Mouse (Mus musculus) forebrain, embryonic 12.5 days (tissue): ENCODE results near the gene Lrrn3. TPM values are rescaled to one million over a fixed set of nuclear protein-coding genes. Genes with fewer than 3 reads are reported as not detected.

Experiments used
- ATAC-seq: fragments of 200-750 bp; cut with Nextera tagmentation; 2 replicates; pipeline ENCODE4 v1.8.0; 2017; ENCODE audit warnings: moderate TSS enrichment; ENCODE audit not compliant: low FRiP score
- H3K27ac ChIP-seq: fragments of 300-500 bp; sonication (generic); 2 replicates; pipeline ENCODE4 v1.5.1; 2016; ENCODE audit warnings: mild to moderate bottlenecking
- H3K27me3 ChIP-seq: fragments of 300-500 bp; sonication (generic); 2 replicates; pipeline ENCODE4 v1.6.1; 2016; ENCODE audit warnings: mild to moderate bottlenecking
- H3K36me3 ChIP-seq: fragments of 300-500 bp; sonication (generic); replicated peaks from 2 replicates; pipeline ENCODE4 v1.6.1; 2016; ENCODE audit warnings: mild to moderate bottlenecking
- H3K4me1 ChIP-seq: fragments of 300-500 bp; sonication (generic); 2 replicates; pipeline ENCODE4 v1.6.1; 2016
- H3K4me2 ChIP-seq: fragments of 300-500 bp; sonication (generic); 2 replicates; pipeline ENCODE4 v1.6.1; 2016; ENCODE audit warnings: mild to moderate bottlenecking, moderate library complexity
- H3K4me3 ChIP-seq: fragments of 300-500 bp; sonication (generic); replicated peaks from 2 replicates; pipeline ENCODE4 v1.5.1; 2016; ENCODE audit warnings: mild to moderate bottlenecking
- H3K9ac ChIP-seq: fragments of 300-500 bp; sonication (generic); 2 replicates; pipeline ENCODE4 v1.6.1; 2016; ENCODE audit warnings: mild to moderate bottlenecking
- H3K9me3 ChIP-seq: fragments of 300-500 bp; sonication (generic); 2 replicates; pipeline ENCODE4 v1.6.1; 2016
- WGBS: fragments of 180-500 bp; shearing (Covaris S2); methylation state at CpG from one replicate; pipeline ENCODE4 v1.1.7; 2016; 5-methylcytosine and 5-hydroxymethylcytosine counted together
- polyA plus RNA-seq: library from polyadenylated mRNA; unstranded; fragments of >200 nt; fragmentation: Nextera tagmentation; extraction: Ambion mirVana; gene quantifications from 2 replicates; pipeline ENCODE4 v1.2.1, GENCODE M21; 2016

Lrrn3 gene
- polyA plus RNA-seq, result 37.1 and 40.1 TPM in 2 replicates

DNA sequence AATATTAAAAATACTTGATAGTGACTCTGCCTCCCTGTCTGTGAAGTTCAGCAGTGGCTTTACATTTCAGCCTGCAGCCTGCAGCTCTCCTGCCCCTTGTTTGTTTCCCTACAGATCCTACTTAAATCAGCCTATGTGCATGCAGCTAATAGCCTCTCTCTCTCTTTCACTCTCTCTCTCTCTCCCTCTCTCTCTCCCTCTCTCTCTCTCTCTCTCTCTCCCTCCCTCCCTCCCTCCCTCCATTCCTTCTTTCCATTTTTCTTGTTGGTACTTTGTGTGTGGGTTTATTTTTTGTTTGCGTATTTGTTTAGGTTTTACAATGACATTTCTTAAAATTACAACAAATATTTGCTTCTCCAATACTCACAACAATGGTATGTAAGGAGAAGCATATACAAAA is at the start of gene Lrrn3:
TSS of gene Lrrn3 (minus strand) at position 101 of the 400 bp plus-strand sequence.
- H3K4me2 ChIP-seq, result peak within 1 kb of the TSS; percentile 64
- no peaks in the 10 kb centered on the region for H3K9me3 ChIP-seq
- peak within 1 kb of the TSS; percentile 50 for H3K4me3 ChIP-seq
- peak within 1 kb of the TSS; percentile 85 for H3K27ac ChIP-seq
- WGBS, result 100% methylated on average over 1 of the region's 1 CpGs
- H3K27me3 ChIP-seq, result no peaks in the 10 kb centered on the region
- no peak for ATAC-seq
- peak within 1 kb of the TSS; percentile 76 for H3K9ac ChIP-seq
- no peaks in the 10 kb centered on the region for H3K36me3 ChIP-seq
- peaks cover 24% of the 10 kb centered on the region for H3K4me1 ChIP-seq

DNA sequence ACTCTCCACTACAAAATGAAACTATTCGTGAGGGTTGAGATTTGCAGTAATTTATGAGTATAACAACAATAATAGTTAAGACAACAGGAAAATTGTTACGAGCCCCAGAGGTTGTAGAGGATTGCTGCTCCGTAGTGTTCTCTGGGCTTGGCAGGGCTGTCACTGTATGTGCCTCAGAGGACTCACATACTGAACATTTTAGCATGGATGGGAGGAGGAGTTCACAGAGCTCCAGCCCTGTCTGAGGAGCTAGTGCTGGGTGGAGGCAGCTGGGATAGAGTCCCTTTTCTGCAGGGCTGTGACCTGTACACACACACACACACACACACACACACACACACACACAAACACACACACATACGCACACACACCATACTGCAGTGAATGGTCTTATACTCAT is 42.2 kb upstream of the Lrrn3 start:
- Histone ChIP-seq H3K9me3 (no peaks in the 10 kb centered on the region), H3K9ac (no peak overlapping the region), H3K4me3 (no peak overlapping the region), H3K4me1 (peaks cover 5% of the 10 kb centered on the region; the same call in 1 of the 2 replicates), H3K27ac (no peak overlapping the region), H3K4me2 (no peak overlapping the region), H3K27me3 (no peaks in the 10 kb centered on the region), H3K36me3 (no peaks in the 10 kb centered on the region)
- no peak for ATAC-seq
- 91% methylated on average over 4 of the region's 4 CpGs for WGBS

- H3K9ac ChIP-seq, result no peak overlapping the region
- H3K4me3 ChIP-seq, result no peak overlapping the region
- ATAC-seq, result no peak
- H3K27me3 ChIP-seq, result no peaks in the 10 kb centered on the region
- H3K27ac ChIP-seq, result no peak overlapping the region
- no peaks in the 10 kb centered on the region for H3K36me3 ChIP-seq
- peaks cover 5% of the 10 kb centered on the region; the same call in 1 of the 2 replicates for H3K4me1 ChIP-seq
- H3K9me3 ChIP-seq, result no peaks in the 10 kb centered on the region
- no peak overlapping the region for H3K4me2 ChIP-seq
- 24% methylated on average over 2 of the region's 2 CpGs for WGBS
Measured at GRCm38 (mm10) chr12:41526688-41527087, 40.5 kb upstream of the Lrrn3 start.

- 91% methylated on average over 2 of the region's 2 CpGs for WGBS
- no peak for ATAC-seq
Measured at GRCm38 (mm10) chr12:41521671-41522070, 35.4 kb upstream of the Lrrn3 start.

DNA sequence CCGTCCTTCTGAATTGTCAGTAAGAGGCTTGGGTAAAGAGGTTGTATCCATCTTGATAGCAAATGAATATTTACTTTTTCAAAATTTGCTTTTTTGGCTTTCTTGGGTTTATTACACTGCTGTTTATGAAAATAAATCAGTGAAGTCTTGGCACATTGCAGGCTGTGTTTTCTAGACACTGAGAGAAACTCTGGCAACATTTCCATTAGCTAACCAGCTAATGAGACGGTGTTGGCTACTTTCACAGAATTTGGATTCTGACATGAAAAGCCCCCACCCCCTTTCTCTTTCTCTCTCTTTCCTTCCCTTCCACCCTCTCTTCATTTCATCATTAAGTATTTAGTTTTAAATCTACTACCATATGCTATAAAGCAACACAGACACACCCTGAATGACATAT is 34.1 kb upstream of the Lrrn3 start:
- WGBS, result 82% methylated on average over 2 of the region's 2 CpGs
- no peaks in the 10 kb centered on the region for H3K36me3 ChIP-seq
- ATAC-seq, result no peak

More at GRCm38 (mm10) chr12:41521671-41522070, 35.4 kb upstream of the Lrrn3 start:
- no peak overlapping the region for H3K4me3 ChIP-seq
- H3K36me3 ChIP-seq, result no peaks in the 10 kb centered on the region
- peaks cover 2% of the 10 kb centered on the region; the same call in 1 of the 2 replicates for H3K4me1 ChIP-seq
- no peaks in the 10 kb centered on the region for H3K27me3 ChIP-seq
- no peak overlapping the region for H3K4me2 ChIP-seq
- no peak overlapping the region for H3K9ac ChIP-seq
- no peaks in the 10 kb centered on the region for H3K9me3 ChIP-seq
- H3K27ac ChIP-seq, result no peak overlapping the region

GRCm38 (mm10) chr12:41518897-41519296 is 32.7 kb upstream of the Lrrn3 start:
- Histone ChIP-seq H3K9me3 (no peaks in the 10 kb centered on the region), H3K4me2 (no peak overlapping the region), H3K4me1 (no peaks in the 10 kb centered on the region), H3K27ac (no peak overlapping the region), H3K27me3 (no peaks in the 10 kb centered on the region), H3K36me3 (no peaks in the 10 kb centered on the region), H3K9ac (no peak overlapping the region), H3K4me3 (no peak overlapping the region)
- 62% methylated on average over 5 of the region's 5 CpGs for WGBS
- no peak for ATAC-seq

More for the DNA sequence above, 34.1 kb upstream of the Lrrn3 start:
- H3K4me1 ChIP-seq, result no peaks in the 10 kb centered on the region
- no peak overlapping the region for H3K4me2 ChIP-seq
- H3K27me3 ChIP-seq, result no peaks in the 10 kb centered on the region
- no peak overlapping the region for H3K4me3 ChIP-seq
- H3K9ac ChIP-seq, result no peak overlapping the region
- no peaks in the 10 kb centered on the region for H3K9me3 ChIP-seq
- no peak overlapping the region for H3K27ac ChIP-seq

DNA sequence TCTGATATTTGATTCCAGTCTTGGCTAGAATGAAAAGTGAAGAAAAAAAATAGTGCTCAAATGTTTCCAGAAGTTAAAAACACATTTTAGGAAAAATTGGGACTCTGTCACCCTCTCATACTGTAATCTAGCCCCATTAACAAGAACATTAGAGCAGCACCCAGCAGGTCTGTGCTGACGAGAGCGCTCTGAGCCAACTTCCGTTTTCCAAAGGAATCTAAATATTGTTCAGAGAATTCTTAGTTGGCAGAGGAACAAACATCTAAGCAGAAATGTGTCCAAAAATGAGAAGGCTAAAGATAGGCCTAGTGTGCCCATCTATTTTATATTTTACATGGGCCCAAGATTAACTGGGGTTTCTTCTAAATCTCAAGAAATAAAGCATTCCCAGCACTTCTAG is 24.4 kb upstream of the Lrrn3 start:
- H3K27ac ChIP-seq, result no peak overlapping the region
- H3K27me3 ChIP-seq, result no peaks in the 10 kb centered on the region
- no peaks in the 10 kb centered on the region for H3K9me3 ChIP-seq
- H3K9ac ChIP-seq, result no peak overlapping the region
- H3K4me2 ChIP-seq, result no peak overlapping the region
- no peaks in the 10 kb centered on the region for H3K4me1 ChIP-seq
- no peak overlapping the region for H3K4me3 ChIP-seq
- 93% methylated on average over 3 of the region's 3 CpGs for WGBS
- H3K36me3 ChIP-seq, result no peaks in the 10 kb centered on the region
- ATAC-seq, result no peak

GRCm38 (mm10) chr12:41508610-41509009 is 22.4 kb upstream of the Lrrn3 start:
- Histone ChIP-seq H3K27ac (no peak overlapping the region), H3K4me2 (no peak overlapping the region), H3K4me3 (no peak overlapping the region), H3K4me1 (no peaks in the 10 kb centered on the region), H3K9me3 (no peaks in the 10 kb centered on the region), H3K9ac (no peak overlapping the region), H3K27me3 (no peaks in the 10 kb centered on the region), H3K36me3 (no peaks in the 10 kb centered on the region)
- no peak for ATAC-seq
- 85% methylated on average over 4 of the region's 4 CpGs for WGBS

GRCm38 (mm10) chr12:41500049-41500820 is 14.0 kb upstream of the Lrrn3 start:
- Histone ChIP-seq H3K4me2 (no peak overlapping the region), H3K9ac (no peak overlapping the region), H3K4me3 (no peak overlapping the region), H3K9me3 (no peaks in the 10 kb centered on the region), H3K27me3 (no peaks in the 10 kb centered on the region), H3K4me1 (no peaks in the 10 kb centered on the region), H3K36me3 (no peaks in the 10 kb centered on the region), H3K27ac (no peak overlapping the region)
- ATAC-seq, result no peak
- WGBS, result 83% methylated on average over 9 of the region's 9 CpGs

DNA sequence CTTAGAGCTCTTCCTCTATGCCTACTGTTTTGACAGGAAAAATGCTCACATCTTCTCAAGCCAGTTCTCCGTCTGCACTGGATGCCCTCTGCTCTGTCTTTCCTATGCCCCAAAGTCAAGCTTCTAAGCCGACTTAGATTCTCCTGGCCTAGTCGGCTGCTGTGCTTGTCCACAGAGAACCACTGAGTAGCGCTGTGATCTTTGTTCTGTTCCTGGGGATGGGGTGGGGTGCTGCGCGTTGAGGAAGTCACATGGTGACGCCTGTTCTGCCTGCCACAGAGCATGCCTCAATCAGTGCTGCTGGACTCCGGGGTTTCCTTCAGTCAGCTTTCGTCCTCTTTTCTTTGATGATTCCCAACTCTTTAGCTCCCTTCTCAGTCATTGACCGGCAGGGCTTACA is 8.4 kb upstream of the Lrrn3 start:
- Histone ChIP-seq H3K27ac (no peak overlapping the region), H3K36me3 (no peaks in the 10 kb centered on the region), H3K4me1 (peaks cover 7% of the 10 kb centered on the region), H3K27me3 (no peaks in the 10 kb centered on the region), H3K9ac (no peak overlapping the region), H3K9me3 (no peaks in the 10 kb centered on the region), H3K4me3 (no peak overlapping the region), H3K4me2 (no peak overlapping the region)
- 29% methylated on average over 10 of the region's 10 CpGs for WGBS
- ATAC-seq, result no peak; the same call in 1 of the 2 replicates

- H3K27me3 ChIP-seq, result no peaks in the 10 kb centered on the region
- peaks cover 24% of the 10 kb centered on the region for H3K4me1 ChIP-seq
- 0 out of 2 replicates have a peak, but pooled peaks have one; percentile 27 for ATAC-seq
- no peaks in the 10 kb centered on the region for H3K9me3 ChIP-seq
- WGBS, result 23% methylated on average over 5 of the region's 5 CpGs
- no peak overlapping the region for H3K9ac ChIP-seq
- no peaks in the 10 kb centered on the region for H3K36me3 ChIP-seq
- no peak overlapping the region for H3K4me3 ChIP-seq
- H3K4me2 ChIP-seq, result no peak overlapping the region
- H3K27ac ChIP-seq, result no peak overlapping the region
Measured at GRCm38 (mm10) chr12:41487005-41487404, 774 bp upstream of the Lrrn3 start.

DNA sequence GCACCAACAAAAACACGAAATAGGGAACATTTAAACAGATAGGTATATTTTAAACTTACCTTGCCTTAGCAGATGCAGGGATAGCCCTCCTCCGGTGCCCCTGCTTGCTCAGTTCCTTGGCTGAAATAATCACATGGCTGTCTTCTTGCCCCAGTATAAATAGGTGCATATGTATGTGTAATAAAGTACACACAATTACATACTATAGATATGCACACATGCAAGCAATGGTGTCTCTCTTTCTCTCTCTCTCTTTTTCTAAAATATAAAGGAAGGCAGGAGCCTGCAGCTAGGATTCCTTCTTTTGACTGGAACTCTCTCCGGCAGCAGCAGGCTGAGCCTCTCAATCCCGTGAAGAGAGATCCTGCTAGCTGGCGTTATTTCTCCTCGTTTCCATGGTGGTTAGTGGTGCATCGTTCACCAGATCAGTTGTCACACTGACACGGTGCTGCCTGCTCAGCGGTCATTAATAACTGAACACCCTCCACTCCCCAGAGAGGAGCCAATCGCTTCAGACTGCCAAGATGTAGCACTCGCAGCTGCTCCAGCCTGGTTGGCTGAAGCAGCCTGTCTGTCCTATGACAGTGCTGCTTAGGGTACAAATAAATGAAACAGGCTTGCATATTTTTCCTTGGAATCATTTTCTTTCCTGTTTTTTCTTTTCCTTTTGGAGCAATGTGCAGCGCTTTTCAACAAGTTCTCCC is 567 bp downstream of the Lrrn3 start:
- H3K27me3 ChIP-seq, result no peaks in the 10 kb centered on the region
- H3K27ac ChIP-seq, result peak overlapping the region; percentile 85
- H3K9ac ChIP-seq, result peak overlapping the region; percentile 76
- H3K4me2 ChIP-seq, result peak overlapping the region; percentile 64
- 13% methylated on average over 12 of the region's 12 CpGs for WGBS
- H3K4me3 ChIP-seq, result peak overlapping the region; percentile 50
- peak; percentile 92 for ATAC-seq
- H3K4me1 ChIP-seq, result peaks cover 24% of the 10 kb centered on the region
- H3K9me3 ChIP-seq, result no peaks in the 10 kb centered on the region
- no peaks in the 10 kb centered on the region for H3K36me3 ChIP-seq
